Mouse (Mus musculus) ovary, adult 2 months (tissue): ENCODE results near the gene Cav3. TPM values are rescaled to one million over a fixed set of nuclear protein-coding genes. Genes with fewer than 3 reads are reported as not detected.

Experiments used
- polyA plus RNA-seq: library from polyadenylated mRNA; depleted of rRNA; stranded (reverse); fragments of >200 nt; gene quantifications from 2 replicates; pipeline ENCODE4 v1.2.3, GENCODE M21; 2012; rRNA removed

Cav3 gene
- polyA plus RNA-seq, result 1.4 and 2.2 TPM in 2 replicates

DNA sequence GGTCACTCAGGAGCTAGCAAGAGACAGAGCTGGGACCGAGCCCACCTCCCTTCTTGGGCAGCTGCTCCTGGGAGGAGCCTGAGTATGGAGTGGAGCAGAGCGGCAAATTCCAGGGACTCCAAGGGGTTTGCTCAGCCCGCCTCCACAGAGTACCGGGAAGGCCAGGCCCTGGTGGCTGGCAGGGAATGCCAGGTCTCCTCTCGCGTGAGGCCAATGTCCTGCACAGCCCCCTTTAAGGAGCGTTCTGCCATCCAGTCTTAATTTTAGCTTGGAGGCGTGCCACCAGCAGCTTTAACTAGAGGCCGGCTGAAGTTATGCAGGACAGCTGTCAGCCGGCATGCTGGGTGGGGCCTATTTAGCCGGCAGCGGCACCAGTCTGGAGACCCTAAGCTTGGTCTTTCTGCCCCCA lies at the start of gene Cav3:
TSS of gene Cav3 (plus strand) at position 165 of the 409 bp plus-strand sequence.

DNA sequence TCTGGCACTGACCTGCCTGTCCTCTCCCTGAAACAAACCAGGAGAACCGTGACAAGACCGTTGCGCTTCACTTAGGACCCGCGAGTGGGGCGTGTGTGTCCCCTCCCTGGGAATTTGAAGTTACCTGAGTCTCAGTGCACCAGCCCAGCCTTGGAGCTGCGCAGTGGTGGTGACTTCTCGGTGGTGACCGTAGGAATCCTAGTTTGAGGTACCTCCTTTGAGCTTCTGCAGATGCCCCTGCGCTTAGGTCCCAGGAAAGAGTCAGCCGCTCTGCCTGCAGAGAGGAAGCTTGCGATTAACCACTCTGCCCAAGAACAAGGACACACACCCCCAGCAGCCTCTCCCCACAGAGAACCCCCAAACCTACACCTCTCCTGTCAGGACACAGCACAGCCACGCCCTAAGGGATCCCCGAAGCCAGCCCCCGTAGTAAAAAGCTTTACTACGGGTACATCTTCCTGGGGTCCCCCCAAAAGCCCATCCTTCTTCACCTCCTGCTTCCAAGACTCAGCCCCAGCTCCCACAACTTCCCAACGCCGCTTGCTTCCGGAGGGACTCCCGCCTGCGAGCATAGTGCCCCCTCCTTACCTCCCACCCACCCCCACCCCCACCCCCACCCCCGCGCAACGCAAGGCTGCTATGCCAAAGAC lies 30.7 kb downstream of the Cav3 start, which contains the start of gene Oxtr:
TSS of gene Oxtr (minus strand) at position 34 of the 650 bp plus-strand sequence.

Other genes starting within 250 kb of the Cav3 start
- gene Lmcd1, start 185.7 kb upstream of the Cav3 start, polyA plus RNA-seq, result 17.0 and 19.6 TPM in 2 replicates
- 10.6 and 22.6 TPM in 2 replicates for gene Ssu2, start 71.5 kb upstream of the Cav3 start, polyA plus RNA-seq
- gene Oxtr, start 30.4 kb downstream of the Cav3 start, polyA plus RNA-seq, result 35.2 and 42.7 TPM in 2 replicates
- 7.1 and 9.0 TPM in 2 replicates for gene Rad18, start 237.2 kb downstream of the Cav3 start, polyA plus RNA-seq